Mouse (Mus musculus) heart, adult 2 months (tissue): Measurements from ENCODE around the gene Chil1.

Experiments
- CTCF ChIP-seq: fragments of 200-600 bp; IDR thresholded peaks from 2 replicates; pipeline ENCODE4 v1.8.1; 2022; ENCODE audit warnings: antibody characterized with exemption, mild to moderate bottlenecking, moderate library complexity
- EP300 ChIP-seq: fragments of 200-500 bp; IDR thresholded peaks from 2 replicates; pipeline ENCODE4 v1.6.1; 2011; ENCODE audit warnings: low read depth, low read length, control low read depth; ENCODE audit not compliant: insufficient read depth

DNA sequence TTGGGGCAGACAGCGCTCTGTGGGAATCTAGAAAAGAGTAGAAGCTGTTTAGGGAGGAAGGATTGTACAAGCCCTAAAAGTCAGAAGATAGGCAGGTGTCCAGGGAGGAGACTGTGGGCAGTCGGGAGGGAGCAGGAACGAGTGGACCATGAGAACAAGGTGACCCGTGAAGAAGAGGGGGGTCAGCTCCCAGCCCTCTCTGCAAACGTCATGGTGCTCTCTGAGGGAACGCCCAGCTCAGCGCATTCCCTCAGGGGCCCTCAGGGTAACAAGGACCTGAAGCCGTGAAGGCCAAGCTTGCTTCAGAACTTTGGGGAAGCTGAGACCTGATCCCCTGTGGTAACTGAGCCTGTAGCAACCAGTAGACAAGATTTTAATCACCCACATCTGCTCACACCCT is 31.9 kb upstream of the Chil1 start:
- TF ChIP-seq CTCF (no peak), EP300 (no peak)
